Mouse (Mus musculus): ENCODE data around the gene Arap2. TPM values are rescaled to one million over a fixed set of nuclear protein-coding genes. Genes with fewer than 3 reads are reported as not detected.

Arap2 gene
- total and polyA plus RNA-seq, 2 experiments from 2014 or later = 2.1 to 2.2 TPM

DNA sequence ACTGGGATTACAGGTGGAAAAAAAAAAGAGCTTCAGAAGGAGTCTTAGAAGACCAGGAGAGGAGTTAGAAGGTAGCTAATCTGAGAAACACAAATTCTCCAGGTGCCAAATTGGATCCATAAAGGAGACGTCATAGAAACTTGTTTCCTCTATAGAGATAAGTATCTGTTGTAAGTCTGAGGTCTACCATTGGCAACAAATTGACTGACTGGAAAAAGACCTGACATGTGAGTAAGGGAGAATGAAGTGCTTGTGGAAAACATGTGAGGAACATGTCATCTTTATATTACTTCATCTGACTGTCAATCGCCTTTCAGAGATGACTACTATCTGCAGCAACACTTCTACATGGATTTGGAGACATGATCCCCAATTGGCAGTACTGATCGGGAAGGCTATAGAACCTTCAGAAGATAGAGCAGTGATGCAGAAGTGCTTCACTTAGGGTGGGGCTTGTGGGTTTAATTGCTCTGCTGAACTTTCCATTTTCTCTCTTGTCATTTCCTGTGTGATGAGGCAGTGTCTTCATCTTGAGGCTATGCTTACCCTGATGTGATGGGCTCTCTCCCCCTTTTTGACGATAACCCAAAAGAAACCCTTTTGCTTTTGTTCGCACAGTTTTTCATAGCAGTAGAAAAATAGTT lies 25.1 kb upstream of the Arap2 start:
- H3K9me3 ChIP-seq (replicated peaks; ENCODE audit: control insufficient read depth, low read length) = no peaks in the 10 kb centered on the region
- no peaks in the 10 kb centered on the region for H3K27me3 ChIP-seq (ENCODE audit: control insufficient read depth, insufficient read depth, low read length)
- H3K27ac ChIP-seq (ENCODE audit: low read depth) = no peak overlapping the region
- H3K9ac ChIP-seq (replicated peaks; ENCODE audit: low read depth, low read length) = no peak overlapping the region
- DNase-seq (ENCODE audit: low spot score) (no peak), ATAC-seq (ENCODE audit: insufficient read depth, low read depth) (no peak)
- H3K4me3 ChIP-seq (ENCODE audit: low read depth, low read length) = no peak overlapping the region
- H3K36me3 ChIP-seq (replicated peaks; ENCODE audit: control insufficient read depth, insufficient read depth, low read length) = no peaks in the 10 kb centered on the region
- 85% methylated on average over 5 of the region's 5 CpGs for WGBS
- H3K4me2 ChIP-seq (ENCODE audit: low read depth, low read length) = no peak overlapping the region
- no peak for TF ChIP-seq EP300 (IDR thresholded peaks at IDR 0.05; ENCODE audit: low read depth)
- TF ChIP-seq CTCF (IDR thresholded peaks at IDR 0.05; ENCODE audit: low read depth) = no peak
- no peaks in the 10 kb centered on the region for H3K4me1 ChIP-seq (ENCODE audit: control insufficient read depth, insufficient read depth)

DNA sequence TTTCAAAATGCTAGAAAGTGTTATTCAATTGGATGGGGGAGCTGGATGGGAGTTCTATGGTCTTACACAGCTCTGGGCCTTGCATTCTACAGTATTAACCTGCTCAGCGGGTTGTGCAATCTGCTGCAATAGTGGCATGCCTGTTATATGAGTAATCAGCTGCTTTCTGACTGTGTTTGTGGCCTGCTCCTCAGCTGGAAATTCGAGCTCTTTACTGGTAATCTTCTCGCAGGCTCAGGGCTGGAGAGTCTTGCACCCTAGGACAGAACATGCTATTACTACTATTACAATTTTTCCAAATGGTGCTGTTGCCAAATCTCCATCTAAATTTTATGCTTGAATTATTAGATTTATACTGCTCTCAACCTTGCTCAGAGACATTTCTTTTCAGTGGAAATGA lies 20.9 kb upstream of the Arap2 start:
- 67% methylated on average over 3 of the region's 3 CpGs for WGBS
- no peak overlapping the region for H3K9ac ChIP-seq (replicated peaks; ENCODE audit: low read depth, low read length)
- TF ChIP-seq EP300 (IDR thresholded peaks at IDR 0.05; ENCODE audit: low read depth) = no peak
- TF ChIP-seq CTCF (IDR thresholded peaks at IDR 0.05; ENCODE audit: low read depth) = no peak
- H3K9me3 ChIP-seq (replicated peaks; ENCODE audit: control insufficient read depth, low read length) = no peaks in the 10 kb centered on the region
- ATAC-seq (ENCODE audit: insufficient read depth, low read depth) (no peak), DNase-seq (ENCODE audit: low spot score) (no peak)
- no peak overlapping the region for H3K4me3 ChIP-seq (ENCODE audit: low read depth, low read length)
- no peaks in the 10 kb centered on the region for H3K27me3 ChIP-seq (ENCODE audit: control insufficient read depth, insufficient read depth, low read length)
- no peaks in the 10 kb centered on the region for H3K4me1 ChIP-seq (ENCODE audit: control insufficient read depth, insufficient read depth)
- H3K36me3 ChIP-seq (replicated peaks; ENCODE audit: control insufficient read depth, insufficient read depth, low read length) = no peaks in the 10 kb centered on the region
- no peak overlapping the region for H3K4me2 ChIP-seq (ENCODE audit: low read depth, low read length)
- no peak overlapping the region for H3K27ac ChIP-seq (ENCODE audit: low read depth)

DNA sequence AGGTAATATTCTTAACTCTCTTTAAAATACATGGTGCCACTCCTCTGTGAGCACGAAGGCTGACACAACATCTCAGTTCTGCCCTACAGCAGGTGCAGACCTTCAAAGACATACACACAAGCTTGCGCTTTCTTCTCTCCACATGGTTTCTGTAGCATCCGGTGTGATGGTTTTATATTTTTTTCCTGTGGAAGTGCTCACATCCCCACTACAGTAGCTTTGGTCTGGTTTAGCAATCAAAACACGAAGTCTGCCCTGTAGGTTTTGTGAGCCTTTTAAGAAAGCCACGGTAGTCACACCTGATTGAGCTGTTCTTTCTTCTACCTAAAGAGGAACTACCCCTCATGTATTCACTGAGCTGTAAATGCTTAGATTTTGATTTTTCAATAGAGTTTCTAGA lies 12.7 kb upstream of the Arap2 start:
- Histone ChIP-seq H3K27me3 (ENCODE audit: control insufficient read depth, insufficient read depth, low read length) (no peaks in the 10 kb centered on the region), H3K9ac (replicated peaks; ENCODE audit: low read depth, low read length) (no peak overlapping the region), H3K36me3 (replicated peaks; ENCODE audit: control insufficient read depth, insufficient read depth, low read length) (no peaks in the 10 kb centered on the region), H3K27ac (ENCODE audit: low read depth) (no peak overlapping the region), H3K4me3 (ENCODE audit: low read depth, low read length) (no peak overlapping the region), H3K4me2 (ENCODE audit: low read depth, low read length) (no peak overlapping the region), H3K4me1 (ENCODE audit: control insufficient read depth, insufficient read depth) (no peaks in the 10 kb centered on the region), H3K9me3 (replicated peaks; ENCODE audit: control insufficient read depth, low read length) (no peaks in the 10 kb centered on the region)
- TF ChIP-seq CTCF (IDR thresholded peaks at IDR 0.05; ENCODE audit: low read depth) (no peak), EP300 (IDR thresholded peaks at IDR 0.05; ENCODE audit: low read depth) (no peak)
- ATAC-seq (ENCODE audit: insufficient read depth, low read depth) (no peak), DNase-seq (ENCODE audit: low spot score) (no peak)
- 70% methylated on average over 5 of the region's 5 CpGs for WGBS

DNA sequence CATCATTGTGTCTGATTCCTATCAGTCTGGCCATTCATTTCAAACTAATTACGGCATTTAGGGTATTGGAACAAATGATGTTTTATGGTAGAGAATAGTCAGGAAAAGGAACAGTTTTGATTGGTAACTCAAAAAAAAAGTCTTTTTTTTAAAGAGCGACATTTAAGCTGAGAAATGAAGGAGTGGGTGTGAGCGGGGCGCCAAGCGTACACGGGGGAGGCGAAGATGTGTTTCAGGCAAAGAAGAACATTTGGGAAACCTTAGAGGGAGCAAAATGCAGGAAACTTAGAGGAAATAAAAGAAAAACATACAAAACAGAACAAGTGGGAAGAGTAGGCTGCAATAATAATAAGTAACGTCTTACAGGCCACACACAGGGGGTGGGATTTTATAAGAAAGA lies 11.8 kb upstream of the Arap2 start:
- Histone ChIP-seq H3K27ac (ENCODE audit: low read depth) (no peak overlapping the region), H3K27me3 (ENCODE audit: control insufficient read depth, insufficient read depth, low read length) (no peaks in the 10 kb centered on the region), H3K36me3 (replicated peaks; ENCODE audit: control insufficient read depth, insufficient read depth, low read length) (no peaks in the 10 kb centered on the region), H3K4me2 (ENCODE audit: low read depth, low read length) (no peak overlapping the region), H3K9me3 (replicated peaks; ENCODE audit: control insufficient read depth, low read length) (no peaks in the 10 kb centered on the region), H3K4me3 (ENCODE audit: low read depth, low read length) (no peak overlapping the region), H3K4me1 (ENCODE audit: control insufficient read depth, insufficient read depth) (no peaks in the 10 kb centered on the region), H3K9ac (replicated peaks; ENCODE audit: low read depth, low read length) (no peak overlapping the region)
- 81% methylated on average over 8 of the region's 8 CpGs for WGBS
- no peak for ATAC-seq (ENCODE audit: insufficient read depth, low read depth)
- DNase-seq (ENCODE audit: low spot score) = no peak
- TF ChIP-seq CTCF (IDR thresholded peaks at IDR 0.05; ENCODE audit: low read depth) (no peak), EP300 (IDR thresholded peaks at IDR 0.05; ENCODE audit: low read depth) (no peak)

DNA sequence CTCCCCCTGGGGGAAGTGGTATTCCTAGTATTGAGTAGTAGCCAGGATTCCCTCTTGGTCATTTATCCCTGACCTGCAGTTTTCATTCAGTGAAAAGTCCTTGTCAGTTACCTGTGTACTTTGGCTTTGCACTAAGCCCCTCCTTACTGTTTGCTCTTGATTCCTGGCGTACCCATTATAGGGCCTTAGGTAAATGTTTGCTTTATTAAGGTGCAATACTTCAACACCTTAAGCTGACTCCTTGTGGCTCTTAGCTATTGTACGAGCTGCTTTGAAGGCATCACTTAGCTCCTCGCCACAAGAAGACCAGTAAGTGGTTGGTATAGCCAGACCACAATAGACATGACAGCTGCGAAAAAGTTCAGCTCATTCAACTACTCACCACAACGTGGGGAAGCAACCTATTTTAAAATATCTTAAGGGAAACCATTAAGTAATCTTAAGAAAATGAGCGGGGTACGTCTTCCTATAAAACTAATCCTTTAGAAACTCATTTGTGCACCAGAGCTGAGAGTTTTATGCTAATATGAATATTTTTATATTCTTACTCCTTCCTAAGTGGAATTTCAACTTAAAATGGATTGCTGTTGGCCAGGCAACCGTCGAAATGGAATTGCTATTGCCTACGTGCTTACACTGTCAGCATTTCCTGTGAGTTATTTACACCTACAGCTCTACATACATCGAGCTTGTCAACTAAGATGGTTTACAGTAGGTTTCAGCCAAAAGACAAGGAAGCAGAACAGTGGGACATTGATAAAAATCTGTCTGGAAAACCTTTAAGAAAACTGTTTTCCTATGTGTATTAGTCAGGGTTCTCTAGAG lies 6.0 kb upstream of the Arap2 start:
- 71% methylated on average over 11 of the region's 11 CpGs for WGBS
- no peak for ATAC-seq (ENCODE audit: insufficient read depth, low read depth)

More for the DNA sequence above, 6.0 kb upstream of the Arap2 start:
- Histone ChIP-seq H3K4me2 (ENCODE audit: low read depth, low read length) (no peak overlapping the region), H3K9me3 (replicated peaks; ENCODE audit: control insufficient read depth, low read length) (no peaks in the 10 kb centered on the region), H3K4me3 (ENCODE audit: low read depth, low read length) (no peak overlapping the region), H3K27me3 (ENCODE audit: control insufficient read depth, insufficient read depth, low read length) (no peaks in the 10 kb centered on the region), H3K36me3 (replicated peaks; ENCODE audit: control insufficient read depth, insufficient read depth, low read length) (no peaks in the 10 kb centered on the region), H3K9ac (replicated peaks; ENCODE audit: low read depth, low read length) (no peak overlapping the region), H3K27ac (ENCODE audit: low read depth) (no peak overlapping the region), H3K4me1 (ENCODE audit: control insufficient read depth, insufficient read depth) (no peaks in the 10 kb centered on the region)
- no peak for DNase-seq (ENCODE audit: low spot score)
- TF ChIP-seq CTCF (IDR thresholded peaks at IDR 0.05; ENCODE audit: low read depth) (no peak), EP300 (IDR thresholded peaks at IDR 0.05; ENCODE audit: low read depth) (no peak)
